Mouse (Mus musculus) embryonic fibroblast, embryonic 13.5 days (primary cell): ENCODE data around the gene Kif1b. TPM values are rescaled to one million over a fixed set of nuclear protein-coding genes. Genes with fewer than 3 reads are reported as not detected.

Experiments used
- H3K27ac ChIP-seq: 2 replicates; pipeline ENCODE4 v1.5.1; 2012; ENCODE audit warnings: low read length, control low read depth, inconsistent platforms; ENCODE audit not compliant: insufficient read depth
- H3K4me1 ChIP-seq: 2 replicates; pipeline ENCODE4 v1.6.1; 2011; ENCODE audit warnings: low read length; ENCODE audit not compliant: control insufficient read depth, insufficient read depth
- H3K4me3 ChIP-seq: 2 replicates; pipeline ENCODE4 v1.5.1; 2011; ENCODE audit warnings: mild to moderate bottlenecking, control low read depth, low read length; ENCODE audit not compliant: insufficient read depth
- CTCF ChIP-seq: IDR thresholded peaks from 2 replicates; pipeline ENCODE4 v1.5.1; 2011; ENCODE audit warnings: mild to moderate bottlenecking, control low read depth, low read length, moderate library complexity, borderline replicate concordance; ENCODE audit not compliant: insufficient read depth
- POLR2A ChIP-seq: IDR thresholded peaks from 2 replicates; pipeline ENCODE4 v1.6.1; 2011; ENCODE audit warnings: low read depth, mild to moderate bottlenecking, control low read depth, low read length, moderate library complexity
- polyA plus RNA-seq: library from polyadenylated mRNA; stranded (reverse); fragments of >200 nt; gene quantifications from 2 replicates; pipeline ENCODE4 v1.2.4, GENCODE M21; 2011; ENCODE audit warnings: low read depth; ENCODE audit not compliant: missing spikeins, insufficient read length

Gene Kif1b
- polyA plus RNA-seq, 1 experiment = 79.8 TPM

- TF ChIP-seq POLR2A = no peak
- no peak for TF ChIP-seq CTCF
- Histone ChIP-seq H3K4me1 (peaks cover 3% of the 10 kb centered on the region), H3K27ac (no peak overlapping the region), H3K4me3 (no peak overlapping the region)
Observed at GRCm38 (mm10) chr4:149133395-149133794, 174.1 kb downstream of the Kif1b start.

GRCm38 (mm10) chr4:149131789-149132565 lies 175.5 kb downstream of the Kif1b start:
- TF ChIP-seq CTCF = no peak
- no peak for TF ChIP-seq POLR2A
- Histone ChIP-seq H3K4me3 (no peak overlapping the region), H3K27ac (no peak overlapping the region), H3K4me1 (peaks cover 3% of the 10 kb centered on the region)

- TF ChIP-seq POLR2A (no peak), CTCF (no peak)
- H3K27ac ChIP-seq = no peak overlapping the region
- no peak overlapping the region for H3K4me3 ChIP-seq
- H3K4me1 ChIP-seq = no peaks in the 10 kb centered on the region
Observed at GRCm38 (mm10) chr4:149131021-149131752, 176.3 kb downstream of the Kif1b start.

DNA sequence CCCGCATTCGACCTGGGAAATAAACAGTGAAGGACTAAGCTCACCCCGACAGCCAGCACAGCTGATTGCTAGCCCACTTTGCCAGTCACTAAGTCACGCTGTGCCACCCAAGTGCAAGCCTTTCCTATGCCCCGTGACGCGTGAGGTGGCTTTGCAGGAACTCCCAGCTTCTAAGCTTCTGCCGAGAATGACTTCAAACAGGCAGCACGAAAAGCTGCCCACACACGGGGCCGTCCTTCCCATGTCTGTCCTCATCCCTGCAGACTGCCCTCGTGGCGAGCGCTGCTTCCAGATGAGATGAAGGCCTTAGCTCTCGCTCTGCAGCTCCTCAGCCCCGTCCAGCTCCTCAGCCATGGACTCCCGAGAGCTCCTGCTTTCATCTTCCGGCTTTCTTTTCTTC lies 179.0 kb downstream of the Kif1b start:
- Histone ChIP-seq H3K4me3 (no peak overlapping the region), H3K27ac (no peak overlapping the region), H3K4me1 (no peaks in the 10 kb centered on the region)
- TF ChIP-seq CTCF (no peak), POLR2A (no peak)

- no peak within 1 kb of the TSS for H3K27ac ChIP-seq
- TF ChIP-seq CTCF = no peak
- TF ChIP-seq POLR2A = no peak
- H3K4me3 ChIP-seq = no peak within 1 kb of the TSS
- H3K4me1 ChIP-seq = no peaks in the 10 kb centered on the region
Observed at GRCm38 (mm10) chr4:149126663-149127062, 180.8 kb downstream of the Kif1b start, which contains the start of gene Cort. TSS of gene Cort (minus strand) at chr4:149126763.

Other genes with a start within 250 kb of the Kif1b start
- 28.9 and 34.6 TPM in 2 replicates for gene Pex14, start 207.8 kb downstream of the Kif1b start, polyA plus RNA-seq
- 12.7 and 14.7 TPM in 2 replicates for gene Dffa, start 203.5 kb downstream of the Kif1b start, polyA plus RNA-seq
- not detected in 2 replicates for gene Cort, start 180.9 kb downstream of the Kif1b start, polyA plus RNA-seq
- 7.3 and 8.9 TPM in 2 replicates for gene Cenps, start 170.1 kb downstream of the Kif1b start, polyA plus RNA-seq
- 112 and 179 TPM in 2 replicates for gene Pgd, start 140.9 kb downstream of the Kif1b start, polyA plus RNA-seq
- 86.6 and 87.7 TPM in 2 replicates for gene Ube4b, start 119.1 kb upstream of the Kif1b start, polyA plus RNA-seq
- gene Rbp7, start 147.3 kb upstream of the Kif1b start, polyA plus RNA-seq = not detected in 2 replicates
- not detected in 2 replicates for gene Tmem274, start 169.7 kb upstream of the Kif1b start, polyA plus RNA-seq
- gene Nmnat1, start 177.5 kb upstream of the Kif1b start, polyA plus RNA-seq = 5.1 and 7.0 TPM in 2 replicates
- 48.3 and 49.3 TPM in 2 replicates for gene Lzic, start 177.5 kb upstream of the Kif1b start, polyA plus RNA-seq
- 11.4 TPM in 2 replicates for gene Ctnnbip1, start 210.5 kb upstream of the Kif1b start, polyA plus RNA-seq